Mouse (Mus musculus) spleen, postnatal 10 days (tissue): ENCODE measurements at regions not wholly inside any gene's neighbourhood (a gene's known extent, or its start where the extent isn't known, plus 50 kb on each side); places are given as distances from the start of the nearest gene placed in this dataset.

Experiments used
- DNase-seq, 2 experiments: peaks; one replicate each; pipeline ENCODE4 v3.0.0; 2021 to 2022; ENCODE audit warnings: low spot score in 2 of 2

DNA sequence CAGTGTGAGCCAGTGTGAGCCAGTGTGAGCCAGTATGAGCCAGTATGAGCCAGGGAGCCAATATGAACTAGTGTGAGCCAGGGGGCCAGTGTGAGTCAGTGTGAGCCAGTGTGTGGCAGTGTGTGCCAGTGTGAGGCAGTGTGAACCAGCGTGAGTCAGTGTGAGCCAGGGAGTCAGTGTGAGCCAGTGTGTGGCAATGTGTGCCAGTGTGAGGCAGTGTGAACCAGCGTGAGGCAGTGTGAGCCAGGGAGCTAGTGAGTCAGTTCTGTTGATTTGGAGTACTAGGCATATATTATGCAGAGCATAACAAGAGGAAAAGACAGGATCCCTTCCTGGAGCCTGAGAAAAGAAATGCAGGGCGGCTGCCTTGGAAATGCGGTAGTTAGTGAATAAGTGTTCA is 82.7 kb upstream of the Zfhx3 start:
- DNase-seq, result no peak

GRCm38 (mm10) chr8:107860251-107860650 is 82.2 kb upstream of the Zfhx3 start:
- no peak for DNase-seq

GRCm38 (mm10) chr8:107864802-107865651 is 77.4 kb upstream of the Zfhx3 start:
- DNase-seq, result no peak

DNA sequence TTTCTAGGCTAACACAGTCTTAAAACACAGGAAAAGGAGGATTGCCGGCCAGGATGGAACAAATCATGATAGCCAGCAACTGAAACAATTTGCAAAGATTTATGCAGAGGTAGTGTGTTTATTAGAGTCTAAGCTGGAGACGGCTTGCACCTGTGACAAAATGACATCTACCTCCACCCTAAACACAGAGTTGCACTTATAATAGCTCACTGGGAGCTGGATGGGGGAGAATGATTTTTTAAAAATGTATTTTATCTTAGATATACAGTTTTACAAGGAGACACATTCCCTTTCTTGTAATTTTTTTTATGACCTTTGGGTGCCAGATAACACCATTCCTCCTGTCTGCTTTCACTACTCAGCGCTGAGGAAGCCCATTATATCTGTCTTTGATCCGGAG is 76.7 kb upstream of the Zfhx3 start:
- no peak for DNase-seq

DNA sequence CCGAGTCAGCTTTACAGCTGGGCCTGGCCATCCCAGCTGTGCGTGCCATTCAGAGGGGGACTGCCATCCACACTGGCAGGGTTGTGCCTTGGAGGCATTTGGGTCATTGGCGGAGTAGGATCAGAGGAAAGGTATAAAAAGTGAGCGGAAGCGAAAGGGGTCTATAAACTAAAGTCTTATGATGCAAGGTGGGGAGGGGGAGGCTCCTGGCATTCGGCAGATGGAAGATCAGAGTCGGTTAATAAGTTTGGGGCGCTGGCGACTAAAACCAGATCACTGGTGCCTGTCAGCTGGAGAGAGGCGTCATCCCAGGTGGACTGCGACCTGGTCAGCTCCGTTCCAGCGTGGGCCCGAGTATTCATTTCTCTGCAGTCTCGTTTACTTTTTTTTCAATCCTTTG is 70.7 kb upstream of the Zfhx3 start:
- no peak for DNase-seq

- DNase-seq, result no peak
These were observed 70.3 kb upstream of the Zfhx3 start for GRCm38 (mm10) chr8:107872121-107872520.

GRCm38 (mm10) chr8:107876455-107876854 is 66.0 kb upstream of the Zfhx3 start:
- no peak for DNase-seq

GRCm38 (mm10) chr8:107881851-107882250 is 60.6 kb upstream of the Zfhx3 start:
- DNase-seq, result peak in 1 of 2 experiments; percentile 57

DNA sequence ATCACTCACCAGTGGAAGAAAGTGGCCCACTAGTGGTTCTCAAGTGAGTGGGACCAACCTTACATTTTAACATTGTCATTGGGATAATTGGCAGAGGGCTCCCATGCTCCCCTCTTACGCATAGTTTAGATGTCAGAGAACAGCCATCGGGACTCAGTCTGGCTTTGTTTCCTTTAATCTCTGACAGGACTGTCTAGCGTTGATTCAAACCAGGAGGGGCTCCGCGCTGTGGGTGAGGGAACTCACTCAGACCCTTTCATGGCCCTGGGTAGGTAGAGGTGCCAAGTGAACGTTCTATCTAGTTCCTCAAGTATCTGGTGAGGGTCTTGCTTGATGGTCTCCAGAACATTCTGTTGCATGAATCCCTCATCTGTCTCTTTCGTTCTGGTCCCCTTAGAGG is 56.9 kb upstream of the Zfhx3 start:
- no peak for DNase-seq

DNA sequence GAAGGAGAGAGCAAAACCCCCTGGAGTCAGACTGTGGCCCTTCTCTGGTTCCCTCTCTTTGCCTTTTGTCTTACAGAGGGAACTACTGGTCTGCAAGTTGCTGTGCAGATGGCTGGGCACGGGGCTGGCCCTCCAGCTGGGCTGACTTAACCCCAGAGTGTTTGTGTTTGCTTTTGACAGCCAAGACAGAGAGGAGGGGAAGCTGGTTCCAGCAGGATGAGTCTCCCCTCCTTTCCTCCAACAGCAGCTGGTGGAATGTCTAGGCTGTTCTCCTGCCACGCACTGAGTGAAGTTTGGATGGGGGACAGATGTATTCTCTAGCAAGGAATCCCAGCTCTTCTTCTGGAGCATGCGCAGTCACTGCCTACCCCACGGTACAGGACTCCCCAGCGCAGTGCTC is 56.5 kb upstream of the Zfhx3 start:
- no peak for DNase-seq

- no peak for DNase-seq
These were observed 55.8 kb upstream of the Zfhx3 start for GRCm38 (mm10) chr8:107886516-107887253.

GRCm38 (mm10) chr8:107887333-107887732 is 55.1 kb upstream of the Zfhx3 start:
- no peak for DNase-seq

DNA sequence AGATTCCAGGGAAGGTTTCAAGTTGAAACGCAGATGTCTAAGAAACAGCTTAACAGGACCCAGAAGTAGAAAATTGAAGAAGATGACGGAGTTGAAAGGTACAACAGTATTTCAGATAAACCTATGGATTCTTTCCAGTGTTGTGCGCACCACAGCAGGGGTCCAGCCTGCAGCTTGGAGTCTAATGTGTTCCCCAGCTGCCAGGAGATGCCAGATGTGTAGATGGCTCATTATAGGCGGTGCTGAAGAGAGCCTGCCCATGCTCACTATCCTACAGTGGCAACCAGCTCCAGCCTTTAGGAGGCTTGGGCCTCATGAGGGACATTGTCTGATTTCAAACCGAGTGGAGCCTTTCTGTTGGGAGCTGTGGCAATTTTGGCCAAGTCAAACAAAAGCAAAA is 51.5 kb upstream of the Zfhx3 start:
- DNase-seq, result no peak
